Mouse (Mus musculus) liver, postnatal 0 days (tissue): Measurements from ENCODE around the gene Rai1.

Experiments
- CTCF ChIP-seq: sonication (generic); IDR thresholded peaks from 2 replicates; pipeline ENCODE4 v1.5.1; 2016; ENCODE audit warnings: antibody characterized with exemption, low read depth
- EP300 ChIP-seq: IDR thresholded peaks from 2 replicates; pipeline ENCODE4 v1.6.1; 2016; ENCODE audit warnings: antibody characterized with exemption, low read depth, mild to moderate bottlenecking

GRCm38 (mm10) chr11:60056520-60056919 is 48.3 kb upstream of the Rai1 start:
- TF ChIP-seq CTCF (no peak), EP300 (no peak)
